Mouse (Mus musculus) gastrocnemius, postnatal 25 days (tissue): ENCODE results near the gene Fam198b. TPM values are rescaled to one million over a fixed set of nuclear protein-coding genes. Genes with fewer than 3 reads are reported as not detected.

Experiments
- DNase-seq: peaks from one replicate; pipeline ENCODE4 v3.0.0; 2022
- total RNA-seq, 2 experiments: library from RNA; stranded (reverse); gene quantifications; 1 replicate in 1 of 2; 2 replicates in 1 of 2; pipeline ENCODE4 v1.2.3; 2021

Fam198b gene
- total RNA-seq, 2 experiments from 2014 or later, result 10.2 to 13.3 TPM

GRCm38 (mm10) chr3:79885686-79886356 lies 1.5 kb downstream of the Fam198b start:
- peak; percentile 24 for DNase-seq

- DNase-seq, result peak; percentile 33
Observed at GRCm38 (mm10) chr3:79886357-79887091, 2.2 kb downstream of the Fam198b start.

- no peak for DNase-seq
Observed at GRCm38 (mm10) chr3:79887161-79887855, 3.0 kb downstream of the Fam198b start.

- no peak for DNase-seq
Observed at GRCm38 (mm10) chr3:79887966-79888365, 3.6 kb downstream of the Fam198b start.

DNA sequence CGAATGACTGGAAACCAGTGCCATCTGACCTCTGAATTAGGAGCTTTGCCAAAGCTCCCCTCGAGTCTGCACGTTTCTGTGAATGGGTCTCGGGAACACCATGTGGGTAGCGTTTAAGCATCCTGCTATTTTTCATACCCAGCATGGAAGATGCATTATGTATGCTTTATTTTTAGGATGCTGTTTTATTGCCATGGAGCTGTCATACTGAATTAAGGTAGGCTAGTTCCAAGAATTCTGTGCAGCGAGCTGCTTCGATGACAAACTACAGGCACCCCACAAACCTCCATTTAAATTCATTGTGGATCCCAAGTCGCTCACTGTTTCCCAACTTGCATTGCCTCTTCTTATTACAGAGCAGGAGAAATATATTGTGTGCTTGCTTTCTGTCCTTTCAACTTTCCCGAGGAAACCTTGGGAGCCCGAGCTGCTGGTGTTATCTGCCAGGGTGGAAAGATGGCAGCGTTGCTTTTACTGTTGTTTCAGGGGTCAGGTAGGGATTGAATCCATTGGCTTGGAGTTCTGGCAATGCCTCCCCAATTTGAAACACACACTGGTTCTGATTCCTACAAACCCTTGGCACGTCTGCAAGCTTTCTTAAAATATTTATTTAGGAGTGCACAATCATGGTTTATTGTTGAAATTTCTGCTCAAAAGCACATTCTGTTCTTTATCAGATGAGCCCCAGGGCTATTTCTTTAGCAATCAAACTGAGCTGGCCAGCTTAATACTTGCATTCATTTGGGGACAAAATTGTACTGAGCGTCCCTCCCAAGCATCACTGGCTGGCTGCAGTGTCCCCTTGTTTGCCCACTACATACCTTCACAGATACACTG lies 13.4 kb downstream of the Fam198b start:
- peak; percentile 41 for DNase-seq

GRCm38 (mm10) chr3:79898514-79898913 lies 14.2 kb downstream of the Fam198b start:
- DNase-seq, result no peak

DNA sequence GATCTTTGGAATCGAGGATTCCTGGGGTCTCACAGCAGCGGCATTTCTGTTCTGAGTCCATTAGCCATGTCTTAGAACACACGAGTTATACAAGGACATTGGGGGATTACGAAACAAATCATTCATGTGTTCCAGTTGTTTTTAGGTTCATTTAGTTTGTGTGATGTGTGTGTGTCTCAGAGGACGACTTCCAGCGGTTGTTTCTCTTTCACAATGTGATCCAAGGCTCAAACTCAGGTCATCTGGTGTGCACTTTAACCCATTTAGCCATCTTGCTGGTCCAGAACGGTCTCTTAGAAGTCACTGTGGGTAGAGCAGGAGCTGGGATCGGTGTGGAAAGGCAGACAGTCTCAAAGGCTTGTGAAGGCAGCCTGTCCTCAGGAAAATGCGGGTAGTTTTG lies 15.6 kb downstream of the Fam198b start:
- no peak for DNase-seq

- no peak for DNase-seq
Observed at GRCm38 (mm10) chr3:79900502-79900901, 16.2 kb downstream of the Fam198b start.

GRCm38 (mm10) chr3:79901321-79901720 lies 17.0 kb downstream of the Fam198b start:
- DNase-seq, result no peak

DNA sequence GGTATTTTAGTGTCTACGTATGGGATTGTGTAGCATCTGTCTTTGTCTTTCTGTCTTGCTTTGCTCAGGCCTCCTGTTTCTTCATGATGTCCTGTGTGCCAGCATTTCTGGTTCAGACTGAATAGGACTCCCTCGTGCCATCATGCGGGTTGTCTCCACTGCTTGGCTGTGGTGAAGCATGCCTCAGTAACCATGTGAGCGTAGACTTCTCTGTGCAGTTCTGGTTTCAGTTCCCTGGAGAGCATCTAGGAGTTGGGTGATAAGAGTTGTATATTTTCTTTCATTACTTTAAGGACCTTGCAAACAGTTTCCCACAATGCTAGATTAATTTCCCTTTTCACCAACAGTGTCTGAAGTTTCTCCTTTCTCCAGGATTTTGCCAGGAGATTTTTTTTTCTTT lies 17.4 kb downstream of the Fam198b start:
- no peak for DNase-seq

DNA sequence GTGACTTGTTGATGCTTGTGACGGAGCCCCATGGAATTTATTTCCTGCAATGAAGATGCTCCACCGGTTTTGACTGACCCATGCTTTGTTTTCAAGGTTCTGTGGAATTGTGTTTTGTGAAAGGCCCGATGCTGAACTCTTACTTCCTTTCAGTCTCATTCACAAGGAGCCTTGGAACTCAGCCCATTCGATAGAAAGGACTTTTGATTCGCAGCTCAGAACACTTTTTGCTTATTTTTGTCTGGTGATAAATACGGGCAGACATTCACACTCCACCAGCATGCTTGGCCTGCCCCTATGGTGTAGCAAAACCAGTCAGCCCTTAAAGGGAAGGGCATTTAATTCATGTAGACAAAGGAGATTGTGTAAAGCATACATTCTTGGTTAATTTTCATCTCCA lies 19.5 kb downstream of the Fam198b start:
- DNase-seq, result no peak

GRCm38 (mm10) chr3:79904238-79904757 lies 20.0 kb downstream of the Fam198b start:
- no peak for DNase-seq

GRCm38 (mm10) chr3:79905397-79905796 lies 21.1 kb downstream of the Fam198b start:
- no peak for DNase-seq

DNA sequence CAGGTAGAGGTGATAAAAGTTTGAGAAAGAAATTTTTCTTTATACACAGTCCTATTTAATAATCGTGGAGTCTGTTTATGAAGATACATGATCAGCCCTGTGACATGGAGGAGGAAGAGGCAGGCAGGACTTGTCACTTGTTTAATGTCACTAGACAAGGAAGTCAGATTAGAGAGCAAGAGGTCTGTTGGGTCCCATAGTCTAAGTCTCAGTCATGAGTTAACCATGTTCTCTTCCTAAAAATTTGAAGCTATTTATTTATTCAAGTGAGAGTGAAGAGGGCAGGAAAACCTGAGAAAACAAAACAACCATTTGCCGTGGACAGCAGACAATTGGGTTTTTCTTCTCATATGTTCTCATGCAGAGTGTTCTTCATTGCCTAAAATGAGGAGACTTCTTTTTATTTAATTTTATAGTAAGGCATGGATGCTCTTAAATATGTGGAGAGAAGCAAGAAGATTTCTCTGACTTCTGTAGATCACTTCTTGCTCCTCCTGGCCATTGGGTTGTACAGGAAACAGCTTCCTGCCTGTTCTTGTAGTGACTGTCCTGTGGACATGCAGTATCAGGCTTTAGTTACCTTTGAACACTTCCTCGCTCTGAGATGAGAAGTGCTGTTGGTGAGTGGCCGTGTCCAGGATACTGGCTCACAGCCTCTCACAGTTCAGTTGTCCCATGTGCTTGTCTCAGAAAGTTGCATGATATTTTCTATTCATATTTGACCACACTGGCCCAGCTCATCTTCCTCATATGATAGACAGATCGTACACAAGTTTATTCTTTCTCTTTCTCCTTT lies 22.1 kb downstream of the Fam198b start:
- no peak for DNase-seq

DNA sequence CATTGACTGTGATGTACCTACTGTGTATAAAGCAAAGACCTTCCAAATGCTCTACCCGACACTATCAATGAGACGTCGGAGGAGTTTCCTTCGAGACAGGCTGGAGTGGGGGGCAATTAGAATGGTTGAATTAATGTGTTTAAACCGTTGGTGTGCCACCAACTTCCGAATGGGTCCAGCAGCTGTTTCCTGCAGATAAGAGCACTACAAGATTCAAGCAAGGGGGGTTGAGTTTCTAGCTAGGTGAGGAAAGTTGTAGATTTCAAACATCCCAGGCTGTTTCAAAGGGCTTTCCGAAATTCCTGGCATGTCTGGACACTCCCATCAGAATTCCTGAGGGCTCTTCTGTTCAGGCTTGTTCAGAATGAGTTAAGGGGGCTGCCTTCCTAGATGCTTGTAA lies 22.9 kb downstream of the Fam198b start:
- DNase-seq, result no peak

- DNase-seq, result no peak
Observed at GRCm38 (mm10) chr3:79910375-79911141, 26.2 kb downstream of the Fam198b start.

DNA sequence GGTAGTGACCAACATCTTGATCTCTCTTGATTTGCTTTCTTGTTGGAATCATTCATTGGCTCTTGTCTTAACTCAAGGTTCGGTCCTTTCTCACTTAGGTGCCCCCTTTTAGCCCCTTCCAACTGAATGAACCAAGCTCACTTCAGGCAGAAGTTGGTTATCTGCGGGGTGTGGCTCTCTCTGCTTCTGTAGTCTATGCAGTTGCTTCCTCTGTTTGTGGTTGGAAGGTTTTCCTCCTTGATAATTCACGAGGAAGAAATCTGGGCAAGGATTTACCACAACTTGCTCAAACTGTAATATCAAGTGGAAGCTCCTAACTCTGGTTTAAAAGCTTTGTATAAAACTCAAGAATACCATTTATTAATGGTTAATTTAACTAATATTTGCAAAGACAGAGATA lies 26.8 kb downstream of the Fam198b start:
- DNase-seq, result no peak

DNA sequence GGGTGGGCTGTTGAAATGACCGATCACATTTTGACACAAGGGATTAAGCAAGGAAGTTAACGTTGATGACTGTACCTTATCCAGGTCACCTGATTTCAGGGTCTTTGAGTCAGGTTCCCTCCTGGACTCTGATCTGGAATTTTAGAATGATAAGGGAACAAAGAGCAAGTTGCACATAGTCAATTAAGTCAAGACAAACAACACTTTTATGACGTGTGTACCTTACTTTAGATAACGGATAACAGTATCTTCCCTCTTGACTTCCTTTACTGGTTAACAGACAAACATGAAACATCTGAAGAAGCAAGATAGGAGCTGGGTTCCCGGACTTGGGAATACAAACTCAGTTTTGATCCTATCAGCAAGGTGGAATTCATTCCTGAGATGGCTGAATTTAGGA lies 29.7 kb downstream of the Fam198b start:
- no peak for DNase-seq

- DNase-seq, result no peak
Observed at GRCm38 (mm10) chr3:79916185-79916584, 31.9 kb downstream of the Fam198b start.

DNA sequence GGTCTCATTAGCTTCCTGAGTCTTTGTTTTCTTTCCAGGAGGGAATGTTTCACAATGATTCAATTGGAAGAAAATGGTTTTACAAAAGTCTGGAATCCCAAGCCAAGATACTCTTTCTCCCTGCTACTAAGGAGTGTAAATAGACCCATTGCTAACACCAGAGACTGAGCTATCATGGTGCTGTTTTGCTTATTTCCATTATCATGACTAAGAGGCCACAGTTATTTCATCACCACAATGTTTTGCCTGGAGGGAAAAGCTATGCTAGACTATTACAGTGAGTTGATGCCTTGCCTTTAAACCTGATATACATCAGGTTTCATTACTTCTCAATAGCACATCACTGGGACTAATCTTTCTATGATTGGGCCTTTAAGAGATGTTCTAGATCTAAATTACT lies 34.4 kb downstream of the Fam198b start:
- DNase-seq, result no peak
